Mouse (Mus musculus) heart, adult 2 months (tissue): Measurements from ENCODE around the gene Asic2. TPM values are rescaled to one million over a fixed set of nuclear protein-coding genes. Genes with fewer than 3 reads are reported as not detected.

Source experiments
- DNase-seq, 2 experiments: peaks; one replicate each; pipeline ENCODE4 v3.0.0; 2021
- H3K27ac ChIP-seq: fragments of 200-600 bp; 2 replicates; pipeline ENCODE4 v1.8.1; 2022
- H3K27me3 ChIP-seq: fragments of 200-500 bp; 2 replicates; pipeline ENCODE4 v1.6.1; 2012; ENCODE audit warnings: mild to moderate bottlenecking, low read length, inconsistent platforms, mixed read lengths; ENCODE audit not compliant: control insufficient read depth, insufficient read depth
- H3K36me3 ChIP-seq: fragments of 200-500 bp; 2 replicates; pipeline ENCODE4 v1.6.1; 2012; ENCODE audit warnings: low read length, inconsistent platforms; ENCODE audit not compliant: control insufficient read depth, insufficient read depth
- H3K4me1 ChIP-seq: fragments of 200-500 bp; 2 replicates; pipeline ENCODE4 v1.6.1; 2011; ENCODE audit warnings: low read length; ENCODE audit not compliant: control insufficient read depth, insufficient read depth
- H3K4me3 ChIP-seq: fragments of 200-600 bp; 2 replicates; pipeline ENCODE4 v1.8.1; 2022
- H3K79me2 ChIP-seq: fragments of 200-500 bp; replicated peaks from 2 replicates; pipeline ENCODE4 v1.6.1; 2012; ENCODE audit warnings: mild to moderate bottlenecking, inconsistent platforms, low read length, moderate library complexity, mixed read lengths; ENCODE audit not compliant: control insufficient read depth, insufficient read depth
- H3K9ac ChIP-seq: fragments of 200-500 bp; 2 replicates; pipeline ENCODE4 v1.6.1; 2012; ENCODE audit warnings: low read depth, mild to moderate bottlenecking, control low read depth, inconsistent platforms, low read length, mixed read lengths
- CTCF ChIP-seq: fragments of 200-600 bp; IDR thresholded peaks from 2 replicates; pipeline ENCODE4 v1.8.1; 2022; ENCODE audit warnings: antibody characterized with exemption, mild to moderate bottlenecking, moderate library complexity
- EP300 ChIP-seq: fragments of 200-500 bp; IDR thresholded peaks from 2 replicates; pipeline ENCODE4 v1.6.1; 2011; ENCODE audit warnings: low read depth, low read length, control low read depth; ENCODE audit not compliant: insufficient read depth
- POLR2A ChIP-seq: fragments of 200-500 bp; IDR thresholded peaks from 2 replicates; pipeline ENCODE4 v1.6.1; 2011; ENCODE audit warnings: mild to moderate bottlenecking, low read depth, low read length, control low read depth; ENCODE audit not compliant: insufficient read depth
- WGBS: fragments of 180-500 bp; shearing (Covaris S2); methylation state at CpG from one replicate; pipeline ENCODE4 v1.1.7; 2018; 5-methylcytosine and 5-hydroxymethylcytosine counted together
- intact Hi-C: fragments of 180-260 bp; cut with DNase I; formaldehyde crosslinking; loops from one replicate; pipeline ENCODE4 v1.15.1; 2025
- polyA plus RNA-seq: library from polyadenylated mRNA; depleted of rRNA; stranded (reverse); fragments of >200 nt; gene quantifications from 2 replicates; pipeline ENCODE4 v1.2.3, GENCODE M21; 2012
- total RNA-seq, 2 experiments: library from RNA; stranded (reverse); gene quantifications; 2 replicates each; pipeline ENCODE4 v1.2.3; 2021

Asic2 gene
- total and polyA plus RNA-seq, 3 experiments = not detected

GRCm38 (mm10) chr11:80868039-80868438, 1100.2 kb downstream of the Asic2 start:
- Histone ChIP-seq H3K4me3 (no peak overlapping the region), H3K27me3 (no peaks in the 10 kb centered on the region), H3K79me2 (no peaks in the 10 kb centered on the region), H3K4me1 (0 out of 2 replicates have a peak, but pooled peaks cover 1% of the 10 kb centered on the region), H3K27ac (no peak overlapping the region), H3K9ac (no peak overlapping the region), H3K36me3 (no peaks in the 10 kb centered on the region)
- intact Hi-C loops = no loop called here
- 96% methylated on average over 1 of the region's 1 CpGs for WGBS
- TF ChIP-seq CTCF = no peak
- TF ChIP-seq EP300 = no peak
- TF ChIP-seq POLR2A = no peak
- DNase-seq = no peak

- intact Hi-C loops = no loop called here
- no peak overlapping the region for H3K9ac ChIP-seq
- TF ChIP-seq EP300 = no peak
- no peak for TF ChIP-seq POLR2A
- TF ChIP-seq CTCF = no peak
- no peaks in the 10 kb centered on the region for H3K36me3 ChIP-seq
- DNase-seq = no peak
- no peaks in the 10 kb centered on the region for H3K27me3 ChIP-seq
- H3K79me2 ChIP-seq = no peaks in the 10 kb centered on the region
- H3K27ac ChIP-seq = no peak overlapping the region
- 87% methylated on average over 7 of the region's 7 CpGs for WGBS
- no peaks in the 10 kb centered on the region for H3K4me1 ChIP-seq
- H3K4me3 ChIP-seq = no peak overlapping the region
These were observed 1105.3 kb downstream of the Asic2 start for GRCm38 (mm10) chr11:80862941-80863340.

GRCm38 (mm10) chr11:80858065-80858464, 1110.2 kb downstream of the Asic2 start, which contains the start of gene Spaca3:
Gene Spaca3 (plus strand): TSS chr11:80858365.
- Histone ChIP-seq H3K79me2 (no peaks in the 10 kb centered on the region), H3K4me3 (no peak within 1 kb of the TSS), H3K27ac (no peak within 1 kb of the TSS), H3K4me1 (no peaks in the 10 kb centered on the region), H3K9ac (no peak within 1 kb of the TSS), H3K36me3 (no peaks in the 10 kb centered on the region), H3K27me3 (no peaks in the 10 kb centered on the region)
- WGBS = 74% methylated on average over 10 of the region's 10 CpGs
- intact Hi-C loops = no loop called here
- TF ChIP-seq EP300 (no peak), POLR2A (no peak), CTCF (no peak)
- DNase-seq = no peak

- Histone ChIP-seq H3K27ac (no peak overlapping the region), H3K4me1 (no peaks in the 10 kb centered on the region), H3K36me3 (no peaks in the 10 kb centered on the region), H3K9ac (no peak overlapping the region), H3K4me3 (no peak overlapping the region), H3K79me2 (no peaks in the 10 kb centered on the region), H3K27me3 (no peaks in the 10 kb centered on the region)
- no peak for DNase-seq
- intact Hi-C loops = no loop called here
- TF ChIP-seq POLR2A (no peak), CTCF (no peak), EP300 (no peak)
- WGBS = 44% methylated on average over 2 of the region's 2 CpGs
These were observed 1111.4 kb downstream of the Asic2 start for GRCm38 (mm10) chr11:80856827-80857226.

DNA sequence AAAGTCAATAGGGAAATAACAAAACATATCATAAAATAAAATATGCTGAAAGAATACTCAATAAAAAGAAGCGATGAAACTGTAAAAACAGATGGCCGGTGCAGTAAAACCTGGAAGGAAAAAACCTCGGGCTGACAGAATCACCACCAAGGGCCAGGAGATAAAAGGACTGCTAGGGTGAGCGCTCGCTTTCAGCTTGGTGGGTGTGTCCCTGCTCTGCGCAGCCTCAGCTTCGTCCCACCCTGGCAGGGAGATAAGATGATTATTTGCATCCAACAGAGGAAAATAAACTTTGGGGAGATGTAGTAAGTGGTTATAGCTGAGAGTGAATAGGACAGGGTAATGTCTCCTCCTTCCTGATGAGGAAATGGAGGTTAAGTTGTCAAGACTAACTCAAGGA, 1113.3 kb downstream of the Asic2 start:
- Histone ChIP-seq H3K4me3 (no peak overlapping the region), H3K79me2 (no peaks in the 10 kb centered on the region), H3K27me3 (no peaks in the 10 kb centered on the region), H3K36me3 (no peaks in the 10 kb centered on the region), H3K27ac (no peak overlapping the region), H3K9ac (no peak overlapping the region), H3K4me1 (no peaks in the 10 kb centered on the region)
- 19% methylated on average over 7 of the region's 7 CpGs for WGBS
- intact Hi-C loops = no loop called here
- TF ChIP-seq CTCF (no peak), POLR2A (no peak), EP300 (no peak)
- no peak for DNase-seq

GRCm38 (mm10) chr11:80854430-80854829, 1113.8 kb downstream of the Asic2 start:
- no peaks in the 10 kb centered on the region for H3K79me2 ChIP-seq
- WGBS = 68% methylated on average over 11 of the region's 11 CpGs
- DNase-seq = no peak
- no peaks in the 10 kb centered on the region for H3K36me3 ChIP-seq
- TF ChIP-seq CTCF (no peak), EP300 (no peak), POLR2A (no peak)
- H3K4me3 ChIP-seq = no peak overlapping the region
- intact Hi-C loops = no loop called here
- H3K27me3 ChIP-seq = no peaks in the 10 kb centered on the region
- H3K9ac ChIP-seq = no peak overlapping the region
- no peaks in the 10 kb centered on the region for H3K4me1 ChIP-seq
- no peak overlapping the region for H3K27ac ChIP-seq
